Mouse (Mus musculus) limb, embryonic 14.5 days (tissue): ENCODE measurements around the gene Serpina5. TPM values are rescaled to one million over a fixed set of nuclear protein-coding genes. Genes with fewer than 3 reads are reported as not detected.

Experiments used
- ATAC-seq: fragments of 200-750 bp; cut with Nextera tagmentation; 2 replicates; pipeline ENCODE4 v1.8.0; 2017; ENCODE audit warnings: low read depth, moderate number of reproducible peaks, moderate TSS enrichment; ENCODE audit not compliant: low FRiP score
- DNase-seq: peaks from one replicate; pipeline ENCODE4 v3.0.0-alpha.2; 2015; ENCODE audit warnings: low spot score
- H3K27ac ChIP-seq: fragments of 300-500 bp; sonication (generic); replicated peaks from 2 replicates; pipeline ENCODE4 v1.5.1; 2014; ENCODE audit warnings: low read depth, mild to moderate bottlenecking, low read length, moderate library complexity, mixed read lengths
- H3K27me3 ChIP-seq: fragments of 300-500 bp; sonication (generic); 2 replicates; pipeline ENCODE4 v1.6.1; 2014; ENCODE audit warnings: low read length, mixed read lengths; ENCODE audit not compliant: control insufficient read depth, insufficient read depth
- H3K36me3 ChIP-seq: fragments of 300-500 bp; sonication (generic); 2 replicates; pipeline ENCODE4 v1.6.1; 2014; ENCODE audit warnings: mild to moderate bottlenecking, low read length, moderate library complexity, mixed read lengths; ENCODE audit not compliant: control insufficient read depth, insufficient read depth
- H3K4me1 ChIP-seq: fragments of 300-500 bp; sonication (generic); 2 replicates; pipeline ENCODE4 v1.6.1; 2014; ENCODE audit warnings: antibody characterized with exemption, low read length, mixed read lengths; ENCODE audit not compliant: control insufficient read depth, insufficient read depth
- H3K4me2 ChIP-seq: fragments of 300-500 bp; sonication (generic); replicated peaks from 2 replicates; pipeline ENCODE4 v1.6.1; 2014; ENCODE audit warnings: low read depth, mild to moderate bottlenecking, low read length, moderate library complexity; ENCODE audit not compliant: severe bottlenecking
- H3K4me3 ChIP-seq: fragments of 300-500 bp; sonication (generic); replicated peaks from 2 replicates; pipeline ENCODE4 v1.5.1; 2014; ENCODE audit warnings: low read length
- H3K9ac ChIP-seq: fragments of 300-500 bp; sonication (generic); 2 replicates; pipeline ENCODE4 v1.6.1; 2014; ENCODE audit warnings: mild to moderate bottlenecking, low read depth, low read length, moderate library complexity; ENCODE audit not compliant: severe bottlenecking
- H3K9me3 ChIP-seq: fragments of 300-500 bp; sonication (generic); 2 replicates; pipeline ENCODE4 v1.6.1; 2016; ENCODE audit warnings: low read length; ENCODE audit not compliant: control insufficient read depth
- POLR2A ChIP-seq: fragments of 200-500 bp; IDR thresholded peaks from 2 replicates; pipeline ENCODE4 v1.8.0; 2012; ENCODE audit warnings: inconsistent platforms, mild to moderate bottlenecking, moderate library complexity, borderline replicate concordance; ENCODE audit not compliant: insufficient read depth, insufficient read length; ENCODE audit errors: extremely low read depth
- WGBS: fragments of 180-500 bp; shearing (Covaris S2); extraction: QIAGEN DNeasy Blood & Tissue Kit; methylation state at CpG from one replicate; pipeline ENCODE4 v1.1.7; 2014; 5-methylcytosine and 5-hydroxymethylcytosine counted together
- polyA plus RNA-seq, 2 experiments: library from polyadenylated mRNA; depleted of rRNA in 1 of 2; stranded (reverse) in 1 of 2; unstranded in 1 of 2; fragments of >200 nt; fragmentation: Nextera tagmentation in 1 of 2; extraction: Ambion mirVana in 1 of 2; gene quantifications; 2 replicates each; pipeline versions ENCODE4 v1.2.1 to v1.2.3; 2012 to 2014

Gene Serpina5
- polyA plus RNA-seq, 2 experiments = not detected

DNA sequence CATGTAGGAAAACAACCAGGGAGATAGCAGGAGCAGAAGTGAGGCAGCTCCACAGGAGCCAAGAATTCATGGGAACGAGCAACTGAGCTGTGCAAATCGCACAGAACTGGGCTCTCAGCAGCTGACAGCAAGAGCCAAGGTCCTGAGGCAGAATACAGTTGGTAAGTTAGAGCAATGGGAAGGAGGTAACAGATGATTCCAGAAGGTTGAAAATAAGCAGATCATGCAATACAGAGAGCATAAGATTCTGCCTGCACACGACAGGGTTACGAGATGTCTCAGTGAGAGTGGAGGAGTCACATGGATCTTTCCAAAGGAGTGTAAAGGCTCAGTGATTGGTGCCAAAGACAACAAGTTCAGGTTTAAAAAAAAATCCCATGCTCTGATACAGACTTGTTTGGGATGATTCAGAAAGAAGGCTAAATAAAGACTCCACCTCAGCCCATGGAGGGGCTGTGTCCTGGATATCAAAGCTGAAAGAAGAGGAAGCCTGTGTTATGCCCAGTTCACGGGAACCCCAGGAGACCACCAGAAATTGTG, 24.2 kb downstream of the Serpina5 start:
- ATAC-seq (no peak), DNase-seq (no peak)
- Histone ChIP-seq H3K9ac (no peak overlapping the region), H3K27ac (no peak overlapping the region), H3K4me1 (no peaks in the 10 kb centered on the region), H3K27me3 (no peaks in the 10 kb centered on the region), H3K36me3 (no peaks in the 10 kb centered on the region), H3K4me2 (no peak overlapping the region), H3K4me3 (no peak overlapping the region), H3K9me3 (no peaks in the 10 kb centered on the region)
- TF ChIP-seq POLR2A = no peak
- 82% methylated on average over 5 of the region's 5 CpGs for WGBS

DNA sequence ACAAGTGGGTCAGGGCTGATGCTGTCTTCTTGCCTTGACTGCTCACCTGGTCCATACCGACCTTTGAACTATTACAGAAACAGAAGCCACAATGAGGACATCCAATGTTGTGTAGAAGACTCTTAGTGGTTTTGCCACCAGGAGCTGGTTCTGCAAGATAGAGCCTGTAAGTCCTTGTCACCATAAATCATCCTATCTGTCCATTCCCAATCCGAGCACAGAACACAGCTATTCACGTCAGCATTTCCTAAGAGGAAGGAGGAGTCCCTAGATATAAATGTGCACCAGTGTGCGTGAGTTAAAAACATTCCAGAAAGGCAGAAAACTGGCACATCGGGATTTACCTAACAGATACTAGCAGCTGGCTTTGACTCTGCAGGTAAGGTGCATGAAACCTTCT, 26.8 kb downstream of the Serpina5 start, which contains the start of gene Serpina3b:
Gene Serpina3b, plus strand, starts transcription at position 301 of the 400 bp plus-strand sequence.
- DNase-seq (no peak), ATAC-seq (no peak)
- Histone ChIP-seq H3K4me1 (no peaks in the 10 kb centered on the region), H3K27me3 (no peaks in the 10 kb centered on the region), H3K4me2 (no peak within 1 kb of the TSS), H3K36me3 (no peaks in the 10 kb centered on the region), H3K4me3 (no peak within 1 kb of the TSS), H3K9me3 (no peaks in the 10 kb centered on the region), H3K9ac (no peak within 1 kb of the TSS), H3K27ac (no peak within 1 kb of the TSS)
- no peak for TF ChIP-seq POLR2A
- WGBS = 72% methylated on average over 5 of the region's 5 CpGs

DNA sequence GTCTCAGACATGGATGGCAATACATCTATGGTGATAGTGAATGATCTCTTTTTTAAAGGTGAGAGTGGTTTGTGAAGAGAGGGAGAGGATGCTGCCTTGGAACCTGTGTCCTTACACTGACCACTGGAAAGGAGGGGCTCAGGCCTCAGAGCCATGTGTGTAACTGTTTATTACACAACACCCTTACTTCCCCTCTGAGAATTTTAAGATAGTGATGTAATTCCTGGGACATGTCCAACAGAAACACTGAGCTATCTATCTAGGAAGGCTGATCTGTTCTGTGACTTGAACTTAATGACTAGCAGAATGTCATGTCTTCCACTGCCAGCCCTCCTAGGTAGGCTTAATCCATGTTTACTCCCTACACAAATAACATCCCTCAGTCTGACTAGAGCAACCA, 30.1 kb downstream of the Serpina5 start:
- ATAC-seq (no peak), DNase-seq (no peak)
- Histone ChIP-seq H3K9ac (no peak overlapping the region), H3K27me3 (no peaks in the 10 kb centered on the region), H3K27ac (no peak overlapping the region), H3K4me3 (no peak overlapping the region), H3K9me3 (no peaks in the 10 kb centered on the region), H3K36me3 (no peaks in the 10 kb centered on the region), H3K4me1 (no peaks in the 10 kb centered on the region), H3K4me2 (no peak overlapping the region)
- no peak for TF ChIP-seq POLR2A

DNA sequence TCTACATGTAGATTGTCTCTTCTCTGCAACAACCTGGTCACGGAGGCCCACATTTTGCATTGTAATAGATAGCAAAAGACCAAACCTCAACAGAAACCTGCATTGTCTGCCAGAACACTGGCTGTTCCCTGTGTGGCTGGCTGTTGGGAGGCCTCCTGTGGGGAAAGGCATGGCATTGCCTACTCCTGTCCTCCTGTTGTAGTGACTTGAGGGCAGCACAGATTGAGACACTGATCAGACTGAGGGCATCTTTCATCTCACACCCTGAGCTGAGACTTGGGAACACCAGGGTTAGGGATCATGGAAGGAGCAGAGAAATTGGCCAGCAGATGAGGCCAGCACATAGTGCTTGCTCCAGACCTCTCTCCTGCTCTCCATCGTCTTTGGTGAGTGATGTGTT, 37.3 kb downstream of the Serpina5 start:
- WGBS = 80% methylated on average over 2 of the region's 2 CpGs
- no peak overlapping the region for H3K9ac ChIP-seq
- no peaks in the 10 kb centered on the region for H3K4me1 ChIP-seq
- TF ChIP-seq POLR2A = no peak
- H3K36me3 ChIP-seq = no peaks in the 10 kb centered on the region
- ATAC-seq = no peak
- H3K27ac ChIP-seq = no peak overlapping the region
- H3K9me3 ChIP-seq = no peaks in the 10 kb centered on the region
- no peak overlapping the region for H3K4me2 ChIP-seq
- no peak overlapping the region for H3K4me3 ChIP-seq
- DNase-seq = no peak
- no peaks in the 10 kb centered on the region for H3K27me3 ChIP-seq

DNA sequence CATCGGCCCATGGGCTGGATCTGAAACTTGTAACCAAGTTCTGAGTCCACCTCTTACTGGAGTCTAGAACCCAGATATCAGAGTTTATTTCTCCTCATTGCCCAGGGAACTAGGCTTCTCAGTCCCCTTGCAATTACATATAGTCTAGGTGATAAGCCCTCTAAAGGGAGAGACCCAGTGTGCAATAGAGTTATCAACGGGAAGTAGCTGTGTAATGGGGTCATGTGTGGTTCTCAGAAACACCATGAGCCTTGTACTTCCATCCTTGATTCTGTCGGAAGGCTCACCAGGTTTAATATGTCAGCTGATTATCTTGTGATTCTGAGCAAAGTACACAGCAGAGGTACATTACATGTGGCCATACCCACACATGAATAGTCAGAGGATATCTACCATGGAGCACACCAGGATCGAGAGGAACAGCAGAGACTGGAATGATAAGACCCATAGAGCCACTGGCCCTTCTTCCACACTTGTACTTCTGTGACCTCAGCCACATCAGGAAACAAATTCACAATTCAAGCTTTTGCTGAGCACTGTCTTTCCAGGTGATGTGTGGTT, 39.7 kb downstream of the Serpina5 start:
- H3K4me3 ChIP-seq = no peak overlapping the region
- no peak overlapping the region for H3K9ac ChIP-seq
- WGBS = 94% methylated on average over 4 of the region's 4 CpGs
- H3K36me3 ChIP-seq = no peaks in the 10 kb centered on the region
- no peak overlapping the region for H3K27ac ChIP-seq
- no peak for DNase-seq
- TF ChIP-seq POLR2A = no peak
- H3K4me1 ChIP-seq = no peaks in the 10 kb centered on the region
- no peaks in the 10 kb centered on the region for H3K9me3 ChIP-seq
- ATAC-seq = no peak
- H3K4me2 ChIP-seq = no peak overlapping the region
- H3K27me3 ChIP-seq = no peaks in the 10 kb centered on the region

DNA sequence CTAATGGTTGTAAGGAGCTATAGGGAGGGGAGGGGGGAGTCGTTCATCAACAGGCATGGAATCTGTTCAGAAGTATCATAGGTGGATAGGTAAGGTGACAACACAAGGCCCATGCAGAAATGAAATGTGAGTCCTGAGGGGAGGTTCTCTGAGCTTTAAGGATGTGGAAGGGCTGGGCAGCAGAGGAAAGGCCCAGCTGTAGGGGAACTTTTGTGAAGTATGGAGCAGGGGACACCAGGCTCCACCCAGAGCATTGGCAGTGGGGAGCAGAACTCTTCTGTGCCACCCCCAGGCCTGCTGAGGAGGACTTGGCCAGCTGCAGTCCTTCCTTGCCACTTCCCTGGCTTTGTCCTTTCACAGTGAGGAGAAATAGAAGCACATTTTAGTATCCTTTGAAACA, 40.6 kb downstream of the Serpina5 start:
- ATAC-seq (no peak), DNase-seq (no peak)
- WGBS = 72% methylated on average over 1 of the region's 1 CpGs
- Histone ChIP-seq H3K4me1 (no peaks in the 10 kb centered on the region), H3K4me3 (no peak overlapping the region), H3K27ac (no peak overlapping the region), H3K9ac (no peak overlapping the region), H3K36me3 (no peaks in the 10 kb centered on the region), H3K9me3 (no peaks in the 10 kb centered on the region), H3K4me2 (no peak overlapping the region), H3K27me3 (no peaks in the 10 kb centered on the region)
- no peak for TF ChIP-seq POLR2A
